Mouse (Mus musculus) spleen, adult 2 months (tissue): Measurements from ENCODE around the gene Oas1e.
"Not testable (repeated sequence)": the region's sequence is repeated elsewhere in the genome, so short reads cannot be mapped to it uniquely, and the experiment has no call there.

Experiments used
- CTCF ChIP-seq: fragments of 200-500 bp; IDR thresholded peaks from 2 replicates; pipeline ENCODE4 v1.5.1; 2011; ENCODE audit warnings: mild to moderate bottlenecking, inconsistent platforms; ENCODE audit not compliant: insufficient read depth, insufficient read length, insufficient replicate concordance; ENCODE audit errors: extremely low read depth
- POLR2A ChIP-seq: fragments of 200-500 bp; IDR thresholded peaks from 2 replicates; pipeline ENCODE4 v1.6.1; 2011; ENCODE audit warnings: low read depth, low read length, inconsistent platforms

- TF ChIP-seq CTCF, POLR2A: not testable (repeated sequence)
Observed at GRCm38 (mm10) chr5:120798147-120798546, 2.8 kb upstream of the Oas1e start.
